Mouse (Mus musculus): ENCODE measurements around the gene 2900011O08Rik.

DNA sequence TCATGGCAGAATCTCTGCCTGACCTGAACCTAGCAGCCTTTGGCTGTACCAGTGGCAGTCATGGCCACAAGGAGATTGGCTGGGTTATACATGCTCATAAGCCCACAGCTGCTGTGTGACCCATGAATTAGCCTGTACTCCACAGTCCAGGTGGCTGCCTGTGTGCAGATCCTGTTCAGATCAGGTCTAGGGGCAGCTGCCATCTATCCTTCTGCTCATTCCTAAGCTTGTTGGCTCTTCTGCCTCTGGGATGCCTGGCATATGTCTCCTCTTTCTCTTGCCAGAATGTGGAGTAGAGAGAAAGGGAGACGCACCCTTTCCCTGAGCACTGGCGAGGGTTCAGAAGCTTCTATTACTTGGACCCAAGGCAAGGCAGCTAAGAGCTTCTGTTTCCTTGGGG is 65.8 kb downstream of the 2900011O08Rik start:
- TF ChIP-seq GATA1 (IDR thresholded peaks at IDR 0.05; ENCODE audit: low read length) (no peak), TAL1 (IDR thresholded peaks at IDR 0.05; ENCODE audit: low read length) (no peak)

All from erythroblast, embryonic 14.5 days (primary cell).